Mouse (Mus musculus): ENCODE data around the gene Pax2.

- no peak for TF ChIP-seq POLR2A (IDR thresholded peaks at IDR 0.05; ENCODE audit: borderline replicate concordance, extremely low read depth, insufficient read depth, insufficient read length, poor library complexity, severe bottlenecking)
- no peak for TF ChIP-seq CTCF (IDR thresholded peaks at IDR 0.05; ENCODE audit: borderline replicate concordance, extremely low read depth, insufficient read depth, insufficient read length)
These were observed 80.4 kb downstream of the Pax2 start for GRCm38 (mm10) chr19:44835931-44836861.
